In the genomic region with DNA sequence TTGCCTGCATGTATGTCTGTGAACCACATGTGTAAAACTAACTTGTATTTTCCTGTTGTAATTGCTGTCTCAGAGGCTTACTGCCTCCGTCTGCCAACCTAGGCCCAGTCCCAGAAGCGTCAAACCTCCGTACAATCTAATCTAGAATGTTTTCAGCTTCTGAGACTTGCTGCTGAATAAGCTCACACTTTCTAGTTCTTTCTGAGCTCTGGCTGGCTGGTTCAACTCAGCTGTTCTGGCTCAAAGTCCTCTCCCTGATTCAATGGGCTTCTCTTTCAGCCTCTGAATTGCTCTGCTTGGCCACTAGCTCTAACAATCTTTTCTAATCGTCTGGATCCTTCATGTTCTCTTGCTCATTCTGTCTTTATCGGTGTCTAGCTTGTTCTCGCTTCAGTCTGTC, we compare ENCODE assay signal across 21 mouse cellular contexts. TPM values are rescaled to one million over a fixed set of nuclear protein-coding genes. Genes with fewer than 3 reads are reported as not detected.
A peak's percentile ranks its signal among the peaks of the same experiment; 100 is the strongest.
DNase-seq lines count a peak whose midpoint lies in the region; ATAC-seq and TF ChIP-seq lines count a peak whose summit lies in the region.
"Had no signal": no experiment of that assay in that cellular context is flagged by ENCODE, and none has a peak within 500 bp of the region (broad histone marks: within the 10 kb centered on the region; RNA-seq: fewer than 3 reads in every experiment).

No protein-coding gene starts in this region.

- peaks cover 11% of the 10 kb centered on the region for H3K4me1 ChIP-seq in heart, embryonic 10.5 days
- H3K4me1 ChIP-seq in heart, embryonic 12.5 days (replicated peaks), result peaks cover 11% of the 10 kb centered on the region
- H3K4me1 ChIP-seq in liver, postnatal 0 days (ENCODE audit: insufficient read depth), result peaks cover 17% of the 10 kb centered on the region
- peaks cover 16% of the 10 kb centered on the region for H3K4me1 ChIP-seq in liver, embryonic 12.5 days
- peaks cover 3% of the 10 kb centered on the region; the same call in 1 of the 2 replicates for H3K4me1 ChIP-seq in lung, postnatal 0 days (ENCODE audit: insufficient read depth, low read depth, low read length)

- no peak overlapping the region for H3K9ac ChIP-seq in heart, embryonic 12.5 days
- H3K9ac ChIP-seq in liver, postnatal 0 days (replicated peaks), result no peak overlapping the region
- no peak overlapping the region for H3K9ac ChIP-seq in liver, embryonic 12.5 days
- H3K9ac ChIP-seq in lung, postnatal 0 days (replicated peaks; ENCODE audit: low read depth), result no peak overlapping the region
- H3K9ac ChIP-seq: embryonic facial prominence, embryonic 15.5 days; hindbrain, embryonic 14.5 days had no signal

- 63% methylated on average over 6 of the region's 6 CpGs for WGBS in heart, embryonic 10.5 days
- 54% methylated on average over 6 of the region's 6 CpGs for WGBS in heart, embryonic 12.5 days
- 82% methylated on average over 6 of the region's 6 CpGs for WGBS in liver, postnatal 0 days (ENCODE audit: insufficient replicate concordance)
- WGBS in liver, embryonic 12.5 days (ENCODE audit: insufficient replicate concordance), result 73% methylated on average over 6 of the region's 6 CpGs
- WGBS in lung, postnatal 0 days, result 79% methylated on average over 6 of the region's 6 CpGs

- no peak for ATAC-seq in heart, embryonic 12.5 days (ENCODE audit: insufficient number of reproducible peaks, low FRiP score)
- no peak for ATAC-seq in liver, postnatal 0 days
- no peak for ATAC-seq in liver, embryonic 12.5 days
- ATAC-seq in lung, postnatal 0 days, result no peak
- ATAC-seq: forebrain, embryonic 14.5 days had no signal

- H3K4me3 ChIP-seq in heart, embryonic 10.5 days, result no peak overlapping the region
- no peak overlapping the region for H3K4me3 ChIP-seq in heart, embryonic 12.5 days
- H3K4me3 ChIP-seq in liver, postnatal 0 days (ENCODE audit: low read depth, low read length), result no peak overlapping the region
- H3K4me3 ChIP-seq in liver, embryonic 12.5 days, result no peak overlapping the region
- H3K4me3 ChIP-seq in lung, postnatal 0 days (ENCODE audit: low read depth, low read length), result no peak overlapping the region
- H3K4me3 ChIP-seq: embryonic facial prominence, embryonic 15.5 days; erythroblast, embryonic 14.5 days; forebrain, embryonic 10.5 days; hindbrain, embryonic 10.5 days had no signal

- TF ChIP-seq CTCF in liver, postnatal 0 days (IDR thresholded peaks at IDR 0.05; ENCODE audit: low read depth), result no peak
- TF ChIP-seq CTCF in lung, postnatal 0 days (IDR thresholded peaks at IDR 0.05), result no peak

- H3K27me3 ChIP-seq in heart, embryonic 10.5 days (ENCODE audit: insufficient read depth, poor library complexity, severe bottlenecking), result no peaks in the 10 kb centered on the region
- H3K27me3 ChIP-seq in heart, embryonic 12.5 days (replicated peaks), result no peaks in the 10 kb centered on the region
- H3K27me3 ChIP-seq in liver, postnatal 0 days (ENCODE audit: insufficient read depth, low read length), result no peaks in the 10 kb centered on the region
- H3K27me3 ChIP-seq in liver, embryonic 12.5 days (replicated peaks), result no peaks in the 10 kb centered on the region
- no peaks in the 10 kb centered on the region for H3K27me3 ChIP-seq in lung, postnatal 0 days (replicated peaks; ENCODE audit: insufficient read depth, low read length)
- H3K27me3 ChIP-seq: CH12.LX; embryonic facial prominence, embryonic 15.5 days had no signal

- DNase-seq in heart, adult 11 months, result peak; percentile 90
- DNase-seq in heart, embryonic 10.5 days (ENCODE audit: low spot score), result no peak
- peak; percentile 17 for DNase-seq in heart, postnatal 4 days
- no peak for DNase-seq in liver, postnatal 0 days
- no peak for DNase-seq in lung, postnatal 0 days (ENCODE audit: low spot score)
- DNase-seq: adrenal gland, adult 2 months; adrenal gland, postnatal 25 days; cerebellum, adult 8-10 months; cerebellum, postnatal 14 days; embryo, embryonic 11 days; kidney, adult 18-20 months had no signal

- no peak for TF ChIP-seq EP300 in liver, postnatal 0 days (IDR thresholded peaks at IDR 0.05; ENCODE audit: low read depth)
- TF ChIP-seq EP300 in lung, postnatal 0 days (IDR thresholded peaks at IDR 0.05), result no peak

- H3K9me3 ChIP-seq in heart, embryonic 10.5 days, result no peaks in the 10 kb centered on the region
- H3K9me3 ChIP-seq in heart, embryonic 12.5 days (replicated peaks), result no peaks in the 10 kb centered on the region
- no peaks in the 10 kb centered on the region for H3K9me3 ChIP-seq in liver, postnatal 0 days (ENCODE audit: low read length)
- no peaks in the 10 kb centered on the region for H3K9me3 ChIP-seq in liver, embryonic 12.5 days (replicated peaks)
- no peaks in the 10 kb centered on the region for H3K9me3 ChIP-seq in lung, postnatal 0 days (ENCODE audit: low read length)
- H3K9me3 ChIP-seq: embryonic facial prominence, embryonic 15.5 days; forebrain, embryonic 10.5 days; hindbrain, embryonic 10.5 days had no signal

- no peak overlapping the region for H3K27ac ChIP-seq in heart, embryonic 10.5 days
- no peak overlapping the region for H3K27ac ChIP-seq in heart, embryonic 12.5 days (ENCODE audit: poor library complexity, severe bottlenecking)
- H3K27ac ChIP-seq in liver, postnatal 0 days (ENCODE audit: low read depth), result peak overlapping the region; percentile 50; the same call in 1 of the 2 replicates
- H3K27ac ChIP-seq in liver, embryonic 12.5 days, result no peak overlapping the region
- no peak overlapping the region for H3K27ac ChIP-seq in lung, postnatal 0 days (ENCODE audit: low read length)
- H3K27ac ChIP-seq: embryonic facial prominence, embryonic 15.5 days; forebrain, embryonic 10.5 days; hindbrain, embryonic 10.5 days; hindbrain, embryonic 14.5 days had no signal

- H3K36me3 ChIP-seq in heart, embryonic 10.5 days, result no peaks in the 10 kb centered on the region
- no peaks in the 10 kb centered on the region for H3K36me3 ChIP-seq in heart, embryonic 12.5 days
- H3K36me3 ChIP-seq in liver, postnatal 0 days (replicated peaks; ENCODE audit: insufficient read depth, low read length), result no peaks in the 10 kb centered on the region
- H3K36me3 ChIP-seq in liver, embryonic 12.5 days, result no peaks in the 10 kb centered on the region
- no peaks in the 10 kb centered on the region for H3K36me3 ChIP-seq in lung, postnatal 0 days (ENCODE audit: insufficient read depth, low read length)
- H3K36me3 ChIP-seq: embryonic facial prominence, embryonic 15.5 days; forebrain, embryonic 10.5 days; hindbrain, embryonic 10.5 days had no signal

- no peak overlapping the region for H3K4me2 ChIP-seq in heart, embryonic 12.5 days
- no peak overlapping the region for H3K4me2 ChIP-seq in liver, postnatal 0 days (ENCODE audit: low read depth, low read length)
- no peak overlapping the region for H3K4me2 ChIP-seq in liver, embryonic 12.5 days
- no peak overlapping the region for H3K4me2 ChIP-seq in lung, postnatal 0 days (replicated peaks; ENCODE audit: low read depth, low read length)
- H3K4me2 ChIP-seq: embryonic facial prominence, embryonic 15.5 days; heart, embryonic 11.5 days; hindbrain, embryonic 14.5 days had no signal

RNA-seq across cellular contexts. Expression of a gene that starts 13.3 kb away (rescaled TPM):
- polyA plus RNA-seq in heart, embryonic 10.5 days (2016; fragmentation: Nextera tagmentation; extraction: Ambion mirVana), result 12.4 and 13.6 TPM in 2 replicates
- 10 to 100 TPM; 47.1 to 49.9 TPM for total RNA-seq in heart, postnatal 4 days (2021)
- polyA plus RNA-seq in heart, embryonic 12.5 days (2016; fragmentation: Nextera tagmentation; extraction: Ambion mirVana), result 15.0 and 15.6 TPM in 2 replicates
- polyA plus RNA-seq in liver, postnatal 0 days (2015; fragmentation: Nextera tagmentation; extraction: Ambion mirVana), result 3.5 and 4.0 TPM in 2 replicates
- polyA plus RNA-seq in liver, embryonic 12.5 days (2016; fragmentation: Nextera tagmentation; extraction: Ambion mirVana), result 10.3 and 10.8 TPM in 2 replicates
- polyA plus RNA-seq in lung, postnatal 0 days (2015; fragmentation: Nextera tagmentation; extraction: Ambion mirVana), result 11.2 and 12.2 TPM in 2 replicates

Comparison
In these comparisons a context has a peak if more than half of its experiments do, and no peak if none do; other contexts are left out.
1. DNase-seq: peak in heart, adult 11 months (single experiment) and heart, postnatal 4 days (single experiment); none in heart, embryonic 10.5 days (single experiment), liver, postnatal 0 days (single experiment) and lung, postnatal 0 days (single experiment).